12 mouse cellular contexts compared by ENCODE assay signal in the genomic region with DNA sequence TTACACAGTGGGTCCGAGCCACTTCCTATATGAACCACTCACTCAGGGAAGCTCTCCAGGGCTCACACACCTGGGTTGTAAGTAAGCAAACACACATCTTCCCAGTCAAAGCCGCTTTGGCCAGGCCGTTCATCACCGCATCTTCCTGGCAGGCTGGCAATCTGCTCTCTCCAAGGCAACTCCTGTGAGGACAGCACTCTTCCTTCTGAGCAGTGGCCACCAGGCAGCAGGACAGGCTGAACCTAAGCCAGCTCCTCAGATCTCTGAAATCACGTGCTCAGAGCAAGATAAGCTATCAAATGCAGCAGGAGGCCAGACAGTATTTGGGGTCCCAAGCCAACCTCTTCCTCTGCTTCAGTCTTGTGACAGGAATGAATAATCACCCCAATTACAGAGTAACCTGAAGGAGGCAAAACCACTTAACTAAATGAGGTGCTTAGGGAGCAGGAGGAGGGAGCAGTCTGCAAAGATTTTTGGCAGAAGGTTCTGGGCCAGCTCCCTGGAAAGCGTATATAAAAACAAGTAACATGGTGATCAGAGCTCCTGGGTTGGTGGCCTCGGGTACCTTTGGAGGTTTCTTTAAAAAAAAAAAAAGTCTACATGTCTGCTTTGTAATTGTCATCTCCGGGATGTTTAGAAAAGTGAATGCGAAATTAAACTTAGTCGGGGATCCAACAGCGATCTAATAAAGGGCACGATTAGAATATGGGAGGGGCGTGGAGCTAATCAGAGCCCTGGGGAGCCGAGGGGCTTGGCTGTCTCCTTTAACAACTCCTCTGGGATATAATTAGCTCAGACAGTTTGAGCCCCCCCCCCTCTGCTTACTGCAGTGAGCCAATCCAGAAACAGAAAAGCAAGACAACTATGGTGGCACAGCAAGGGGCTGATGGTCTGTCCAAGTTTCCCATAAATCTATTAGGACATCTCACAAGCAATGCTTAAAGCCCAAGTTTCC.
DNase-seq lines count a peak whose midpoint lies in the region; ATAC-seq and TF ChIP-seq lines count a peak whose summit lies in the region.
"Had no signal": no experiment of that assay in that cellular context is flagged by ENCODE, and none has a peak within 500 bp of the region (broad histone marks: within the 10 kb centered on the region; RNA-seq: fewer than 3 reads in every experiment).

No protein-coding gene starts in this region.

- no peak overlapping the region for H3K4me2 ChIP-seq in lung, embryonic 14.5 days
- H3K4me2 ChIP-seq in forebrain, embryonic 15.5 days (replicated peaks): no peak overlapping the region
- no peak overlapping the region for H3K4me2 ChIP-seq in midbrain, embryonic 14.5 days (ENCODE audit: low read length)
- H3K4me2 ChIP-seq in kidney, embryonic 14.5 days (replicated peaks; ENCODE audit: low read depth, low read length): no peak overlapping the region
- H3K4me2 ChIP-seq: embryonic facial prominence, embryonic 13.5 days had no signal

- no peak overlapping the region for H3K9ac ChIP-seq in lung, embryonic 14.5 days
- H3K9ac ChIP-seq in forebrain, embryonic 15.5 days (replicated peaks): no peak overlapping the region
- H3K9ac ChIP-seq in midbrain, embryonic 14.5 days (replicated peaks; ENCODE audit: low read length): no peak overlapping the region
- H3K9ac ChIP-seq in kidney, embryonic 14.5 days (ENCODE audit: low read depth, low read length): no peak overlapping the region
- H3K9ac ChIP-seq: embryonic facial prominence, embryonic 13.5 days had no signal

- H3K27ac ChIP-seq in lung, embryonic 14.5 days (ENCODE audit: low read depth): no peak overlapping the region
- peak overlapping the region; percentile 32 for H3K27ac ChIP-seq in forebrain, embryonic 15.5 days (replicated peaks)
- H3K27ac ChIP-seq in midbrain, embryonic 14.5 days (replicated peaks; ENCODE audit: low read depth, low read length): no peak overlapping the region
- no peak overlapping the region for H3K27ac ChIP-seq in kidney, embryonic 14.5 days (ENCODE audit: low read depth, low read length)
- H3K27ac ChIP-seq: embryonic facial prominence, embryonic 13.5 days had no signal

- no peak overlapping the region for H3K4me3 ChIP-seq in lung, embryonic 14.5 days (ENCODE audit: low read depth, low read length)
- no peak overlapping the region for H3K4me3 ChIP-seq in forebrain, embryonic 15.5 days
- no peak overlapping the region for H3K4me3 ChIP-seq in midbrain, embryonic 14.5 days (replicated peaks; ENCODE audit: low read depth, low read length)
- no peak overlapping the region for H3K4me3 ChIP-seq in kidney, embryonic 14.5 days (ENCODE audit: low read length)
- H3K4me3 ChIP-seq: embryonic facial prominence, embryonic 13.5 days had no signal

- no peaks in the 10 kb centered on the region for H3K27me3 ChIP-seq in lung, embryonic 14.5 days (ENCODE audit: insufficient read depth, low read length)
- no peaks in the 10 kb centered on the region for H3K27me3 ChIP-seq in forebrain, embryonic 15.5 days
- H3K27me3 ChIP-seq in midbrain, embryonic 14.5 days (ENCODE audit: control insufficient read depth, insufficient read depth, low read length): no peaks in the 10 kb centered on the region
- no peaks in the 10 kb centered on the region for H3K27me3 ChIP-seq in kidney, embryonic 14.5 days (ENCODE audit: control insufficient read depth, insufficient read depth, low read length)

- peak; percentile 29 for DNase-seq in embryo, embryonic 11 days
- DNase-seq in embryo, embryonic 10 days (ENCODE audit: low spot score): no peak
- DNase-seq in lung, embryonic 14.5 days: peak; percentile 2
- DNase-seq in lung, postnatal 36 days: no peak
- peak; percentile 62 for DNase-seq in midbrain, embryonic 14.5 days
- no peak for DNase-seq in urinary bladder, postnatal 14 days (ENCODE audit: low spot score)
- DNase-seq: adrenal gland, adult 2 months; cerebellum, adult 11 months; kidney, postnatal 10 days had no signal

- H3K36me3 ChIP-seq in lung, embryonic 14.5 days (ENCODE audit: insufficient read depth): no peaks in the 10 kb centered on the region
- no peaks in the 10 kb centered on the region for H3K36me3 ChIP-seq in forebrain, embryonic 15.5 days
- no peaks in the 10 kb centered on the region for H3K36me3 ChIP-seq in midbrain, embryonic 14.5 days (ENCODE audit: control insufficient read depth, insufficient read depth, low read length)
- H3K36me3 ChIP-seq in kidney, embryonic 14.5 days (ENCODE audit: control insufficient read depth, insufficient read depth, low read length): no peaks in the 10 kb centered on the region
- H3K36me3 ChIP-seq: embryonic facial prominence, embryonic 13.5 days had no signal

- H3K4me1 ChIP-seq in lung, embryonic 14.5 days (ENCODE audit: insufficient read depth): no peaks in the 10 kb centered on the region
- peaks cover 38% of the 10 kb centered on the region for H3K4me1 ChIP-seq in forebrain, embryonic 15.5 days
- 0 out of 2 replicates have a peak, but pooled peaks cover 7% of the 10 kb centered on the region for H3K4me1 ChIP-seq in midbrain, embryonic 14.5 days (ENCODE audit: control insufficient read depth, insufficient read depth, low read length)
- no peaks in the 10 kb centered on the region for H3K4me1 ChIP-seq in kidney, embryonic 14.5 days (ENCODE audit: control insufficient read depth, insufficient read depth, low read length)

- 24% methylated on average over 14 of the region's 14 CpGs for WGBS in lung, embryonic 14.5 days
- WGBS in forebrain, embryonic 15.5 days: 23% methylated on average over 14 of the region's 14 CpGs
- WGBS in midbrain, embryonic 14.5 days: 37% methylated on average over 14 of the region's 14 CpGs
- 37% methylated on average over 14 of the region's 14 CpGs for WGBS in kidney, embryonic 14.5 days

- ATAC-seq in lung, embryonic 14.5 days (ENCODE audit: insufficient read depth): no peak
- ATAC-seq in forebrain, embryonic 15.5 days (replicated peaks): peak; percentile 75
- ATAC-seq in midbrain, embryonic 14.5 days (ENCODE audit: low FRiP score, low TSS enrichment): no peak; the same call in 1 of the 2 replicates
- no peak for ATAC-seq in kidney, embryonic 14.5 days (ENCODE audit: low FRiP score, low TSS enrichment)

- no peaks in the 10 kb centered on the region for H3K9me3 ChIP-seq in lung, embryonic 14.5 days (ENCODE audit: low read depth, low read length)
- no peaks in the 10 kb centered on the region for H3K9me3 ChIP-seq in forebrain, embryonic 15.5 days
- H3K9me3 ChIP-seq in midbrain, embryonic 14.5 days (ENCODE audit: control insufficient read depth, low read length): no peaks in the 10 kb centered on the region
- H3K9me3 ChIP-seq in kidney, embryonic 14.5 days (ENCODE audit: control insufficient read depth, low read length): no peaks in the 10 kb centered on the region
- H3K9me3 ChIP-seq: embryonic facial prominence, embryonic 13.5 days had no signal

- TF ChIP-seq CTCF in lung, embryonic 14.5 days (IDR thresholded peaks at IDR 0.05; ENCODE audit: low read depth): no peak

Comparison
In these comparisons a context has a peak if more than half of its experiments do, and no peak if none do; other contexts are left out.
1. DNase-seq: peak in embryo, embryonic 11 days (single experiment), lung, embryonic 14.5 days (single experiment) and midbrain, embryonic 14.5 days (single experiment); none in embryo, embryonic 10 days (single experiment), lung, postnatal 36 days (single experiment) and urinary bladder, postnatal 14 days (single experiment).